Mouse (Mus musculus) stomach, postnatal 0 days (tissue): ENCODE measurements at regions not wholly inside any gene's neighbourhood (a gene's known extent, or its start where the extent isn't known, plus 50 kb on each side); places are given as distances from the start of the nearest gene placed in this dataset.

ENCODE experiments used
- CTCF ChIP-seq: IDR thresholded peaks from 2 replicates; pipeline ENCODE4 v1.5.1; 2016; ENCODE audit warnings: antibody characterized with exemption, low read depth, mild to moderate bottlenecking, moderate library complexity
- EP300 ChIP-seq: optimal IDR thresholded peaks from 2 replicates; pipeline ENCODE3; 2016; ENCODE audit warnings: antibody characterized with exemption

GRCm38 (mm10) chr15:6238133-6238532, 61.5 kb upstream of the Dab2 start:
- TF ChIP-seq CTCF, result peak; percentile 90
- TF ChIP-seq EP300, result no peak
